Mouse (Mus musculus): ENCODE results near the gene Map6. TPM values are rescaled to one million over a fixed set of nuclear protein-coding genes. Genes with fewer than 3 reads are reported as not detected.

Gene Map6
- total and polyA plus RNA-seq, 2 experiments from 2014 or later: 111 to 292 TPM

GRCm38 (mm10) chr7:99384101-99384611 is 116.9 kb downstream of the Map6 start:
- H3K9me3 ChIP-seq (ENCODE audit: low read length): no peaks in the 10 kb centered on the region
- H3K36me3 ChIP-seq (ENCODE audit: insufficient read depth, low read length): peaks cover 4% of the 10 kb centered on the region; the same call in 1 of the 2 replicates
- peaks cover 29% of the 10 kb centered on the region for H3K4me1 ChIP-seq (ENCODE audit: insufficient read depth, low read length)
- 11% methylated on average over 4 of the region's 4 CpGs for WGBS
- peak; percentile 36; the same call in 1 of the 2 replicates for TF ChIP-seq CTCF (IDR thresholded peaks at IDR 0.05; ENCODE audit: low read depth)
- no peaks in the 10 kb centered on the region for H3K27me3 ChIP-seq (ENCODE audit: insufficient read depth, low read length)
- ATAC-seq (no peak), DNase-seq (ENCODE audit: low spot score) (no peak)
- peak overlapping the region; percentile 16; the same call in 1 of the 2 replicates for H3K27ac ChIP-seq
- peak overlapping the region; percentile 75 for H3K4me3 ChIP-seq (ENCODE audit: low read length)
- H3K9ac ChIP-seq (replicated peaks; ENCODE audit: low read length): peak overlapping the region; percentile 29; the same call in 1 of the 2 replicates
- peak overlapping the region; percentile 94 for H3K4me2 ChIP-seq (ENCODE audit: low read depth, low read length)

- Histone ChIP-seq H3K4me2 (ENCODE audit: low read depth, low read length) (no peak overlapping the region), H3K4me1 (ENCODE audit: insufficient read depth, low read length) (peaks cover 29% of the 10 kb centered on the region), H3K9ac (replicated peaks; ENCODE audit: low read length) (no peak overlapping the region), H3K27me3 (ENCODE audit: insufficient read depth, low read length) (no peaks in the 10 kb centered on the region), H3K36me3 (ENCODE audit: insufficient read depth, low read length) (peaks cover 4% of the 10 kb centered on the region; the same call in 1 of the 2 replicates), H3K27ac (no peak overlapping the region), H3K9me3 (ENCODE audit: low read length) (no peaks in the 10 kb centered on the region), H3K4me3 (ENCODE audit: low read length) (no peak overlapping the region)
- WGBS: 42% methylated on average over 5 of the region's 5 CpGs
- DNase-seq (ENCODE audit: low spot score) (peak; percentile 44), ATAC-seq (no peak)
- no peak for TF ChIP-seq CTCF (IDR thresholded peaks at IDR 0.05; ENCODE audit: low read depth)
Measured at GRCm38 (mm10) chr7:99386030-99386429, 118.8 kb downstream of the Map6 start.

Other genes starting within 250 kb of the Map6 start
- 17.9 and 36.7 TPM in 2 replicates for gene Uvrag, start 126.3 kb upstream of the Map6 start, total RNA-seq (2014; rRNA removed)
- 16.5 and 17.1 TPM in 2 replicates for gene Uvrag, start 126.3 kb upstream of the Map6 start, polyA plus RNA-seq (2015; fragmentation: Nextera tagmentation; extraction: Ambion mirVana)
- 37.8 TPM in 2 replicates for gene Dgat2, start 84.7 kb upstream of the Map6 start, total RNA-seq (2014; rRNA removed)
- 28.3 and 29.9 TPM in 2 replicates for gene Dgat2, start 84.7 kb upstream of the Map6 start, polyA plus RNA-seq (2015; fragmentation: Nextera tagmentation; extraction: Ambion mirVana)
- gene Mogat2, start 28.8 kb upstream of the Map6 start, total RNA-seq (2014; rRNA removed): 1.2 TPM in 1 of 2 replicates, not detected in the other
- gene Mogat2, start 28.8 kb upstream of the Map6 start, polyA plus RNA-seq (2015; fragmentation: Nextera tagmentation; extraction: Ambion mirVana): 0.29 TPM in 2 replicates
- gene Serpinh1, start 85.8 kb downstream of the Map6 start, total RNA-seq (2014; rRNA removed): 214 and 215 TPM in 2 replicates
- 161 TPM in 2 replicates for gene Serpinh1, start 85.8 kb downstream of the Map6 start, polyA plus RNA-seq (2015; fragmentation: Nextera tagmentation; extraction: Ambion mirVana)
- gene Gdpd5, start 114.0 kb downstream of the Map6 start, total RNA-seq (2014; rRNA removed): 40.5 and 47.6 TPM in 2 replicates
- 26.7 and 26.8 TPM in 2 replicates for gene Gdpd5, start 114.0 kb downstream of the Map6 start, polyA plus RNA-seq (2015; fragmentation: Nextera tagmentation; extraction: Ambion mirVana)
- 2.3 and 3.3 TPM in 2 replicates for gene Klhl35, start 198.6 kb downstream of the Map6 start, total RNA-seq (2014; rRNA removed)
- 2.3 TPM in 2 replicates for gene Klhl35, start 198.6 kb downstream of the Map6 start, polyA plus RNA-seq (2015; fragmentation: Nextera tagmentation; extraction: Ambion mirVana)
- 526 and 754 TPM in 2 replicates for gene Rps3, start 216.3 kb downstream of the Map6 start, total RNA-seq (2014; rRNA removed)
- gene Rps3, start 216.3 kb downstream of the Map6 start, polyA plus RNA-seq (2015; fragmentation: Nextera tagmentation; extraction: Ambion mirVana): 456 and 459 TPM in 2 replicates

Measured in hindbrain, postnatal 0 days (tissue).